Mouse (Mus musculus): Measurements from ENCODE around the gene Mgea5.
A peak's percentile ranks its signal among the peaks of the same experiment; 100 is the strongest.
"Not testable (repeated sequence)": the region's sequence is repeated elsewhere in the genome, so short reads cannot be mapped to it uniquely, and the experiment has no call there.

Mgea5 gene

DNA sequence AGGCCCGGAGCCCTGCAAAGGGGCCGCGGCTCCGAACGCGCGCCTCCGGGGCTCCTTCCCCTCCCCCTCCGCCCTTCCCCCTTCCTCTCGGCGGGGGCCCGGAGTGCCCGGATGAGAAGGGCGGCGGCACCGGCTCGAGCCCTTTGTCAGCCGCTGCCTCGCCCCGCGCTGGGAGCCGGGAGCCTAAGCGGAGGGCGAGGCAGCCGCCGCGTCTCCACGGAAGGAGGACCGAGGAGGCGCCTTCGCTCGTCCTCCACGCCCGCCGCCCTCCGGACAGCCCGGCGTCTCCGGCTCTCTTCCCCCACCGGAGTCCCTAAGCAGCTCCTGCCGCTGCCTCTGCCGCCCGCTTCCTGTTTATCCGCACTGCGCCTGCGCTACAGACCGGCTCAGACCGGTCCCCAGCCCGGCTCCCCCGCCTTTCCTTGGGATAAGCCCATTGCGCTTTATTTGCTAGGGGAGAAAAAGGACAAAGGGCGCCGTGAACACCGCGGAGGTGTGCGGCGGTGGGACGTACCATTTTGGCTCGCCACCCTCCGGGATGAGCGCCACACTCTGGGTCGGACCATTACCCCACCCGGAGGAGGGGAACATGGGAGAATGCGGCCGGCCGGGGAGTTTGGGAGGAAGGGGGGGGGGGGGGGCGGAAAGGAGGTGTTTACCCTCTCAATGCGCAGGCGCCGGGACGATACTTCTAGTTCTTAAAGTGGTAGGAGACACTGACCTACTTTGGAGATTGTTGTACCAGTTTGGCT lies at the start of gene Mgea5:
Gene Mgea5, minus strand, starts transcription at position 657 of the 752 bp plus-strand sequence.
- peak; percentile 99 for DNase-seq

DNA sequence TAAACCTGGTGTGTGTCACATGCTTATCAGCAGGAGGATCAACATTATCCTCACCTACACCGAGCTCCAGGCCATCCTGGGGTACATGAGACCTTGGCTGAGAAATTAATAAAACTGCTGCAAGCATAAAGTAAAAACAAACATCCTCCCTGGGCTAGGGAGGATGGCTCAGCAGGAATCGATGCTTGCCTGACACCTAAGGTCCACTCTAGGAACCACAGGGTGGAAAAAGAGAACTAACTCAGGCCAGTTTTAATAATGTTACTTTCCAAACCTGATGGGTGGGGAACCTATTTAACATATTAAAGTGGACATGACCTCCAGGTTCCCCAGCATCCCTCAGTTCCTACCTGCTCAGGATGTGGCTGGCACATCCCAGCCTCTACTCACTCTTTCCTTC lies 47.0 kb upstream of the Mgea5 start:
- DNase-seq: no peak

DNA sequence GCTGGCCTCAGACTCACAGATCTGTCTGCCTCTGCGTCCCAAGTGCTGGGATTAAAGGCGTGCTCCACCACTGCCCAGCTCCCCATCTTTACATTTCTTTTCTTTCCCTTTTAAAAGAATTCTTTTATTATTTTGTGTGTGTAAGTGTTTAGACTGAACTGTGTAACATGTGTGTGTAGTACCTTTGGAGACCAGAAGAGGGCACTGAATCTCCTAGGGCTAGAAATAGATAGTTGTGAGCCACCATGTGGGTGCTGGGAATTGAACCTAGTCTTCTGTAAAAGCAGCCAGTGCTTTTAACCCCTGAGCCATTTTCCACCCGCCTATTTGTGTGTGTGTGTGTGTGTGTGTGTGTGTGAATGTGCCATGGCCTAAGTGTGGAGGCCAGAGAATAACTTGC lies 44.1 kb upstream of the Mgea5 start:
- DNase-seq: no peak

DNA sequence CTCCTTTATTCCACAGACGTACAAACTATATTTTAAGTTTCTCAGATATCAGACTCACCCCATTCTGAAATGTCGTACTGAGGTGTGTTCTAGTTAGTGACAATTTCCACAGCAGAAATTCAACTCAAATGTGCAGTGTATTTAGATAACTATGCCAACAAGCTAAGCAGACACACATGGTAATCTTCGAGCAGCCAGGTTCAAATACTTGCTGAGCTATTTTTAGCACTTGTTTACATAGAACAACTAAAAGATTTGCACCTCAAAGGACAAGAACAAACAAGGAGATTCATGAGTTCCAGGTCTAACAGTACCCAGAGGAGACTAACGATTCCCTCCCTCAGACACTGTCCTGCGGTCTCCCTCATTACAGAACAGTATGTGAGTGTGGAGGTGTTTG lies 43.5 kb upstream of the Mgea5 start:
- DNase-seq: no peak

DNA sequence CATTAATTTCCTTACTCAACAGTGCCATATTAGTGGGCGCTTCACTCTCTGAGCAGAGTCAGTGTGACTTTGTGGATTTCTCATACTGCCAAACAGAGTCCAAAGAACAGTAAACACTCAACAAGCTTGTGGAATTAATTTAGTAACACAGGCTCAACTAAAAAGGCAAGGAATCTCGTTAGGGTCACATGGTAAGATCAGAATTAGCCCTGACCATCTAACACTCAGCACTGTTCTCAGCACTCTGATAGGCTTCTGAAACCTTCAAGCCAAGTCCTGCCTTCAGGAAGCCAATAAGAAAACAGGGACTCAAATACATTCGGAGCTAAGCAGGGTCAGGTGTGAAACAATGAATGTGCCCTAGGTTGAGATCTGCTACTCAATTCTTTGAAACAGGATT lies 42.5 kb upstream of the Mgea5 start:
- DNase-seq: no peak

DNA sequence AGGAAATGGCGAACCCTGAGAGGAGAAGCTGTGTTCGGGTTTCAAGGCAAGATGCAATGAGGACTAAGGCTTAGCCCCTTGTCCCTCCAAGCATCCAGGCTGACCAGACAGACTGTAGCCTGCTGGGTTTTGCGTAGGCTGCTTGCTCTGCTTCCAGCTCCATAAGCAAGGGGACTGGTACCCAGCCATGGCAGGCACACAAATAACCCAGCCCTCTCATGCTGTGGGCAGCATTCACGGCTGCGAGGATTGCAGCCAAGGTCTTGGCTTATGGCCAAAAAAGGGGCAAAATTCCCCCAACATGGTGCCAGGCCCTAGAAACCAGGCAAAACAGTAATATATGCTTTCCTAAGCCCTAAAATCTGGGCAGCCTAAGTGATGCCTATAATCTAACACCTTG lies 38.2 kb upstream of the Mgea5 start:
- DNase-seq: no peak

DNA sequence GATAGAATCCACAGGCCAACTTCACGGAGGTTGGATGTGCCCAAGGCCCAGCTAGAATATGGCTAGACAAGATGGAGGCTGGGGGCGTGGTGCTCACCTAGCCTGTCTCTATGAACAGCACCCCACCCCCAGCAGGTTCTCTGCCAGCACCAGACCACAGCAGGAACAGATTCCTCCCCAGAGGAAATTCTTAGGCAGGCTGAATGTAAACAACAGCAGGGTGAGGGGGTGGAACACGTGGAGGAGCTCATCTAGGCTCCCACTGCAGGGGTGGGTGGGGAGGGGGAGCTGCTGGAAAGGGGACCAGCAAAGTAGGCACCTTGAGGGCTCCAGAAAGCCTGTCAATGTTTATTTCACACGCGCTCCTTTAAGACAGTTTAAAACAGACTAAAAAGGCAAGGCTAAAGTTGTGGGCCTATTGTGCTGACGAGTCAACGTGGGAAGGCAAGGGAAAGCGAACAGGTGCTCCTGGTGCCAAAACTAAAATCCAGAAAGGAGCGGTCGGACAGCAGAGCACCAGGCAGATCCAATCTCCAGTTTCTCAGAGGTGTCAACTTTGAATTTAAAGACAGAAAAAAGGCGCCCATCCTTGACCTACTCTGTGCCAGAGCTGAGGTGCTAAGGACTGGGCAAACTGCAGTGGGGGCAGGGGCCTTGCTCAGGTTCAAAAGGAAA lies 34.3 kb upstream of the Mgea5 start:
- DNase-seq: no peak

DNA sequence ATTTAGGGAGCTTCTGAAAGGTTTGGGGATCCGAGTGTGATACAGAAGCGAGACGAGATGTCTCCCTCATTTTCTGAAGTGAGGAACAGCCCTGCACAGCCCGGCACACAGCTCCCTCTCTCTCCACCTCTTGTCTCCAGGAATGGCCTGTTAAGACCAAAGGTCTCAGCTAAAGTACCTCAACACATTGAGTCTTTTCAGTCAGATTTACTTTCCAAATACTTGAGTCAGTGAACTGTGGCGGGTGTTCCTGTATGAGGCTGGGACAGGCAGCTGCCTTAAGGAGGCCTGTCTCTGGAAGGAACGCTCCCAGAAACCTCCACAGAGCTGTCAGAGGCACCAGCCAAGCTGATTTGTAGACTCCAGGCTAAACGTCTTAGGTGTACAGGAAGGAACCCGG lies 33.1 kb upstream of the Mgea5 start:
- no peak for DNase-seq

DNA sequence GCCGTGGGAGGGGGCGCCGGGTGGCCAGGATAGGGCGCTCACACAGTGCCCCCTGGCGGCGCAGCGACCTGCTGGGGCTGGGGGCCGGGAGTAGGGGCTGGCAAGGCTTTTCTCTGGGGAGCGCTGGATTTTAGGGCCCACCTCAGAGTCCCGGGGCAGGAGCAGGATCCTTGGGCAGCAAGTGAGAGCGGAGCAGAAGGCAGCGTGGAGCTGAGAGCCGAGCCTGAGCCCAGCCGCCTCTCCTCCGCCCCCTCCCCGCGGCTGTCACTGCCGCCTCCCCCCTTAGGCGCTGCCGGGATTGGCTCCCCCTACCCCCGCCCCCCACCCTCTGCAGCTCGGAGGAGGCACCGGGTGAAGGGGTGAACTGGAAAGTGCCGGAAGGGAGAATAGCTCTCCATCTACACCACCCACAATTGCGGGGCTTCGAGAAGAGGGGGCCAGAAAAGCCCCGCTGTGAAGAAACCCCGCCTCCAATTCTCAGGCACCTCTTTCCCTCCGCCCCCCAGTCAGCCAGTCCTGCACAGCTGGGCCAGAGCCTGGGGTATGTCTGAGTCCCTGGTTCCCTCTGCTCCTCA lies 32.3 kb upstream of the Mgea5 start, which contains the start of gene Kcnip2:
Gene Kcnip2, minus strand, starts transcription at position 231 of the 575 bp plus-strand sequence.
- DNase-seq: peak; percentile 64

DNA sequence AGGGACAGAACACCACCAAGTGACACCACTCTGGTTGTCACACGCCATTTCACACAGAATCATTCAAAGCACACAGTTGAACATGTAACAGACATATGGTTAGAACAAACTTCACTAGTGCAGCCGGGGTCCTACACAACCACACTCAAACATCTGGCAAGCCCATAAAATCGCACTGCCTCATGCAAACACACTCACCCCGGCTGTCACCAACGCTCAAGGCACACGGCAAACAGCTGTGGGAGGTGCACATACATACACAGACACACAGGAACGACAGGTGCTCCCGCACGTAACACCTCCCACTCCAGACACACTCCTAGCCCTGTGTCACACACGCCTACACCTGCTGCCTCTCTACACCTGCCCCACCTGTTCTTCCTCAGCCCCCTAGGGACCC lies 31.5 kb upstream of the Mgea5 start:
- no peak for DNase-seq

DNA sequence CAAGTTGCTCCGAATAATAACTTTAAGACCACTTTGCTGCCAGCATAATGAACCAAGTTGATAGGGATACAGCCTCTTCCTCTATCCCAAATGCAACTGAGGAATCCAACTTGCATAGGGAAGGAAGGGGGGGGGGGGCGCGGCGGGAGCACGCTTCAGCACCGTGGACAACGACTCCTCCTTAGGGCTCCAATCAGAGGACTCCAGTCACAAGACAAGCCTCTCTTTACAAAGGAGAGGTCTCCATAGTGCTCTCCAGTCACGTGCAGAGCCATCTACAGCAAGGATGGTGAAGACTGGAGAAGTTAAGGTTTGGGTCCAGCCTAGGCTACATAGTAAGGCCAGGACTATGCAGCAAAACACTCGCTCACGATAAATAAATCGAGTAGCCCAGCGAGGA lies 30.2 kb upstream of the Mgea5 start:
- DNase-seq: no peak

DNA sequence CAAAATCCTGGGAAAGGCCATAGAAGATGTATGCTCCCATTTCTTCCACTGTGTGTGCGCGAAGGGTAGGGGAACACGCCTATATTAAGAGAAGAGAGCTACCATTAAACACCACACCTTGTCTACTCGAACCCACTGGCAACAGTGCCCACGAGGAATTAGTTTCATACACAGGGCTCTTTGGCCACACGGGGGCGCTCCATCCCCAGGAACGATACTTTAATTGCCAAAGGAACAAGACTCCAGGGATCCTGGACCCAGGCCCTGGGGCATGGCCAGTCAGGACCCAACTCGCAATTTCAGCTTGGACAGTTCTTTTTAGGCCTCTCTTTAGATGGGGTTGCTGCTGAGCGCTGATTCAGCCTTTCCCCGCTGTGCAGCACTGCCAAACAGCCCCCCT lies 29.6 kb upstream of the Mgea5 start:
- peak; percentile 96 for DNase-seq

DNA sequence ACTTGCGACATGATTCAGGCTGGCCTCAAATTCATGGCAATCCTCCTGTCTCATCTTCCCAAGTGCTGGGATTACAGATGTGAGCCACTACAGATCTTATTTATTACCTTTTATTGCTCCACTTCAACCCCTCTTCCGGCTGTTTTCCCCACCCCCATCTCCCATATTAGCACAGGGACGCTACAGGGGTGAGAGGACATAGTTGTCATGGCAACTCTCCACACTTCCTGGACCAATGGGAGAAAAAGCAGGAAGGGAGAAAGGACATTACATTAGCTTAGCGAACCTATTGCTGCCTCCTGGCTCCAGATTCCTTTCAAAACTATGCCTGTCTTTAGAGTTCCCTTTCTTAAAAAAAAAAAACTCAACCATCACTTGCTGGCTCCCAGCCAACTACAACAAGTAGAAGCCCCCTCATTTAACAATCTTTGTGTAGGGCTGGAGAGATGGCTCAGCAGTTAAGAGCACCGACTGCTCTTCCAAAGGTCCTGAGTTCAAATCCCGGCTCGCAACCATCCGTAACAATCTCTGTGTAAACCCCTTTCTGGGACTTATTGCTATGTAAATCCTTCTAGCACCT lies 29.1 kb upstream of the Mgea5 start:
- no peak for DNase-seq

DNA sequence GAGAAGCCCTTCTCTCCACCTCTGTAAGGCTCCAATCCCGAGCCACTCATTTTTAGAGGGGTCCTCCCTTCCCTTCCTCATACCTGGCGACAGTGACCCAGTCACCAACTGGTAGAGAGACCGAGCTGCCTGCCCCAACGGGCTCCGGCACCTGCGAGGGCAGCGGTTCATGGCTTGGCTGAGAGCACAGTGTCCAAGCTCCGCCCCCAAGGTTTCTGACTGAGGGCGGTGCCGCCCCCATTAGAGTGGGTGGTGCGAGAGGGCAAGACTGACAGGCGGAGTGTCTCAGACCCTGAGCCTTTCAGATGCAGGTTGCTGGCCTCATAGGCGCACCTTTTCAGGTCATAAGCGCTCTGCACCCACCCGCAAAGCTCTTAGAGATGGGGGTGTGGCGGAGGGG lies 28.5 kb upstream of the Mgea5 start:
- DNase-seq: no peak

DNA sequence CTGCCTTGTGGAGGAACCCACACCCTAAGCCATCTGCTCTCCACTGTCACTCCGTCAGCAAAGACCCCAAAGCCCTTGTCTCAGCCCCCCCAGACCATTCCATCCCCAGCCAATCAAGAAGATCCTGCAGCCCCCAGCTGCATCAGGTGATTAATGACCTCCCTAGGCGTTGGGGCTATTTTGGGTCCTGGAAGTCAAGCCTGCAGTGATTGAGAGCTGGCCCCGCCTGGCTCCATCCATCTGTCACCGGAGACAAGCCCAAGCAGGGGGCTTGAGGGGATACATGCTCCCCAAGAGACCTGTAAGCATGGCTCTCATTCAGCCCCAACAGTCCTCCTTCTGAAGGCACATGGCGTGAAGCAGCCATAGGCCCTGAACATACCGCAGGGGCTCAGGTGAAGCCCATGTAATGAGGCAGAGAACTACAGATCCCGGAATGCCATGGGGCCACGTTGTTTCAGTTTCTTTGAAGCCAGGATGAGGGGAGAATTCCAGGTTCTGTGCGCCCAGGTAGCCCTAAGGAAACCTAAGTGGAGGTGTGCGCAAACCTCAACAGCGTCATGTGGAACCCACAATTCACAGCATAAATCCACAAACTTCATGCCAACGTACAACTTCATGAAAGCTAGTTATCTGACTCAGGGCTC lies 27.5 kb upstream of the Mgea5 start:
- no peak for DNase-seq

DNA sequence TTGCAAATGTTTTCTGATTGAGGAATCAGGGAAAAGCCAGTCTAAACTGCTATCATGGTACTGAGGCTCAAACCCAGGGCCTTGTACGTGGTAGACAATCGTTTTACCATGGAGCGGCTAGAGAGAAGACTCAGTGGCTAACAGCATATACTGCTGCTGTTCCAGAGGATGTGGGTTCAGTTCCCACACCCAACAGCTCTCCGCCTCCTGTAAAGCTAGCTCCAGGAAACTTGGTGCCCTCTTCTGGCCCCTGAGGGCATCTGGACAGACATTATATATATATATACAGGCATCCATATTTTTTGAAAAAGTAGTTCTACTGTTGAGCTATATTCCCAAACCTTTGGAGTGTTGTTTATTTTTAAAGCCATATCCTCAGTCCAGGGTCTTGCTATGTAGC lies 24.1 kb upstream of the Mgea5 start:
- no peak for DNase-seq

DNA sequence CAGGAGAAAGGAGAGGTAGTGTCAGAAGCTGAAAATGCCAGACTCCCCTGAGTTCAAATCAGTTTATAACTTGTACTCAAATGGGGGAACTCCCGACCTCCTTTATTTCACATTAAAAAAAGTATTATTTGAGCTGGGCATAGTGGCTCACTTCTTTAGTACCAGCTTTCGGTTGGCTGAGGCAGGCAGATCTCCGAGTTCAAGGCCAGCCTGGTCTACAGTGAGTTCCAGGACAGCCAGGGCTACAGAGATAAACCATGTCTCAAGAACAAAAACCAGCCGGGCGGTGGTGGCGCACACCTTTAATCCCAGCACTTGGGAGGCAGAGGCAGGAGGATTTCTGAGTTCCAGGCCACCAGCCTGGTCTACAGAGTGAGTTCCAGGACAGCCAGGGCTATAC lies 22.2 kb upstream of the Mgea5 start:
- not testable (repeated sequence) for DNase-seq

DNA sequence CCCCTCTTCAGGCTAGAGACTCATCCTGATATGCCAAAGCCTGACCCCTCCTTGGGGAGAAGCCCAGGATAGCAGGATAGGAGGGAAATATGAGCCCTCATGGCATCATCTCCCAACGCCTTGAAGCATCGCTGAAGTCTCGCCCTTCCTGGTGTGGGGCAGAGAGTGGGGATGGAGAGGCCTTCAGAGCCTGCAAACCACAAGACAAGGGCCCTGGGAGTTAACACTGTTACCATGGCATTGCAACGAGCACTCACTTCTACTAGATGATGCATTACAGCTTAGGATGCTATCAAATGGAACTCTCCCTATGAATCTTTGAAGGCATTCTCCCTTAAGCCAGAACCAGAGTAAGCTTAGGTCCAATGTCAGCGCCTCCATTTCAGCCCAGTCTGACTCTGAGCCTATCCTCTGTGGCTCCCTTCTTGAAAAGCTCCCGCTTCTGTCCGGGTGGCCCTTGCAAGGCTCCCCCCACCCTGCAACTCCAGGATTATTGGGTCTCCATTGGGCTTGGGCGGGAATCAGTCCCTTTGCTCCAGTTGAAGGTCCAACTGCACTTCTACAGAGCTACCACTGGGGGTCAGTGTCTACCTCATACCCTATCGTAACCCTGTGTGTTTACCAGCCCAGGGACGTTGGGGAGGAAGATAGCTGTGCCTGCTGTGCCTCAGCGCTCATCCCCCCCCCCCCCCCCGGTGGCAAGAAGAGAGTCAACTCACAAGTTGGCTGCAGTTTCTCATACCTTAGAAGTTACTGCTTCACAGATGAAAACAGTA lies 21.1 kb upstream of the Mgea5 start:
- no peak for DNase-seq

DNA sequence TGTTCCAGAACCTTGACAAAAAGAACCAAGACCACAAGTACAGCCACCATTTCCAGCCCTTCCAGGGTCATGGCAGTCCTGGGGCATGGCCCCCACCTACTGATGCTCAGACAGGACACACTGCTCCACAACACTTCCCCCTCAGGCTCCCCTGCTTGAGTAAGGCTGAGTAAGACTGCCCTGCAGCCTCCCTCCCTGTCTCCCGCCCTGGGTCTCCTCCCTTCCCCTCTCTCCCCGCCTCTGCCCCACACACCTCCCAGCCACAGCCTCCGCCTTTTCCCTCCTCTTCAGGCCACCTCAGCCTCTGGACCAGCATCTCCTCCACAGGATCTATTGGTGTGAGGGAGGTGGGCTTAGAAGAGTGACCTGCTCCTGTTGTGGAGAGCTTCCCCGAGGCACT lies 19.8 kb upstream of the Mgea5 start:
- DNase-seq: no peak

DNA sequence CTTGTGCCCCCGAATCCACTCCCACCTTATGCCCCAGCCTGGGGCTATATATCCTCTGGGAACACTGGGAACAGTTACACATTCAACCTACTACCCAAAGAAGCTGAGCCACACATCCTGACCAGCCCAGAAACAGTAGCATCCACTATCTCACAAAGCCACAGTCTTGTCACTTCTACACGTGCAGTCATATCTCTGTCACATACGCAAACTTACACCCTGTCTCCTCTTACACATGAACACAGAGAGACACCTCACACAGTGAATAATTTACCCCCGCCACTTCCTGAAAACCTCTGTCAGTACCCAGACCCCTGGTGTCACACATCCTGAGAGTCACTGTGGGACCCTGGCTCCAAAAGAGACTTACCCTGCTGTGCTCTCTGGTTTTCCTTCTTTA lies 19.1 kb upstream of the Mgea5 start:
- DNase-seq: no peak

DNA sequence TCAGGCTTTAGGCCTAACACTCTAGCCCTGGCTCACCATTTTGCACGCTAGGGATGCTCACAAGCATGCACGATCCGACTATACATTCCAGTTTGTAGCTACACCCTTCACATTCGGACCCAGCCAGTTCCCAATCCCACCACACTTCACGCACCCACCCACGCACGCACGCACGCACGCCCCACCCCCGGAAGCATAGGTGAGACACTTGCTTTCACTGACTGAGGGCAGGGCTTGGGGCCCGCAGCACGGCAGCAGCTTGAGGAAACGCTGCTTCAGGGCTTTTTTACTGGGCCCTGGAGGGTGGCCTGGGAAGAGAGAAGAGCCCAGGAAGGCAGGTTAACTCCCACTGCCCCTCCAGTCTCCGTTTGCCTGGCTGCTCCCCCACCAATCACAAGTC lies 13.2 kb upstream of the Mgea5 start:
- DNase-seq: no peak

DNA sequence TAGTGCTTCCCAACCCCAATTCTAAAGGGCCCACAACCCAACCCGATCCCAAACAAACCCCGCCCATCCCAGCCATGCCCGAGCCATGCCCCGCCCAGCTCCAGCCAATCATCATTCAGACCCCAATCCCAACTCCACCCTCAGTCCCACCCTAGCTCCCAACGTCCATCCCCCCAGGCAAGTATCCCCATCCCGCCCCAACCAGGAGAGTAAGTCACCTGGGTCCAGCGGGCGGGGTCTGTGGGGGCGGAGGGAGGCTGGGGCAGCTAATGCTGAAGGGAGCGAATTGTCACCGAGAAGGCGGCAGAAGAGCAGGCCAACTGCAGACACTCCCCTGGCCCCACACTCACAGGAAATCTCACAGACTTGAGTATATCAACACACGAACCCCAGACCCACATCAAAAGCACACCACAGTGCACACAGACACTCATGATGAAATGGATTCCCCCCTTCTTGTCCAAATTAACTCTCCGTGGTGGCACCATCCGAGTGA lies 12.5 kb upstream of the Mgea5 start:
- no peak for DNase-seq

All from right cerebral cortex, postnatal 14 days (tissue).